Mouse (Mus musculus): ENCODE data around the gene Fdxacb1.

DNA sequence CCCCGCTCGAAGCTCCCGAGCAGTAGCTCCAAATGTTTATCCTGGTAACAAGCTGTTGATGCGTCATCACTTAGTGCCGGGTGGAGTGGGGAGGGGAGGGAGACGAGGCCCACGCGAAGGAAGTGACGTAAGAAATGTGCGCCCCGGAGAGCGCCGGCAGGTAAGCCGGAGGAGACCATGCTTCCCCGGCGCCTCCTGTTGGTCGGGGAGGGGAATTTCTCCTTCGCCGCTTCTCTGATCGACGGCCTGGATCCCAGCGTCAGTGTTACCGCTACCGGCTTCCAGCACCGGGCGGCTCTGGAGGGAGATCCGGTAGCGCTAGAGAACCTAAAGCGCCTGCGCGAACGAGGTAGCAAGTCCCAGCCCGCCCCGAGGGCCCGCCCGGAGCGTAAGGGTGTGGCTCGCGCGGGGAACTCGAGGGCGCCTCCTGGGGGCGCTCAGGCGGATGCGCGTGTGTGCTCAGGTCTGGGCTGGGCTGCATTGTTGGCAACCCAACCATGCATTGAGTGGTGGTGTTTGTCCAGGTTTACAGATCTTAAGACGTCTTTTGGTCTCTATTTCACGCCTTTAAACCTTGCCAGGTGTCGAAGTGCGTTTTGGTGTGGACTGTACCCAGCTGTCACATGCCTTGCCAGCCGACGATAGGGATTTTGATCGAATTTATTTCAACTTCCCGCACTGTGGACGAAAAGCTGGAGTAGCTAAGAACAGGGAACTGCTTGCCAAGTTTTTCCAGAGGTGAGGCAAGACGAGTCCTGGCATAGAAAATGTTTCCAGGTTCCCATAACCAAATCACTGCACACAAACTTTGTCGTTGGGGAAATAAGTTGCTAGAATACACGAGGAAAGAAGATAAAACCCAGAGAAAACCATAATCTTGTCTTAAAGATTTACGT, at the start of gene Fdxacb1:
- TF ChIP-seq GATA1 (IDR thresholded peaks at IDR 0.05; ENCODE audit: low read length): no peak
- TF ChIP-seq TAL1 (IDR thresholded peaks at IDR 0.05; ENCODE audit: low read length): no peak

Data from erythroblast, embryonic 14.5 days (primary cell).